8 mouse cellular contexts compared by ENCODE assay signal in the genomic region with DNA sequence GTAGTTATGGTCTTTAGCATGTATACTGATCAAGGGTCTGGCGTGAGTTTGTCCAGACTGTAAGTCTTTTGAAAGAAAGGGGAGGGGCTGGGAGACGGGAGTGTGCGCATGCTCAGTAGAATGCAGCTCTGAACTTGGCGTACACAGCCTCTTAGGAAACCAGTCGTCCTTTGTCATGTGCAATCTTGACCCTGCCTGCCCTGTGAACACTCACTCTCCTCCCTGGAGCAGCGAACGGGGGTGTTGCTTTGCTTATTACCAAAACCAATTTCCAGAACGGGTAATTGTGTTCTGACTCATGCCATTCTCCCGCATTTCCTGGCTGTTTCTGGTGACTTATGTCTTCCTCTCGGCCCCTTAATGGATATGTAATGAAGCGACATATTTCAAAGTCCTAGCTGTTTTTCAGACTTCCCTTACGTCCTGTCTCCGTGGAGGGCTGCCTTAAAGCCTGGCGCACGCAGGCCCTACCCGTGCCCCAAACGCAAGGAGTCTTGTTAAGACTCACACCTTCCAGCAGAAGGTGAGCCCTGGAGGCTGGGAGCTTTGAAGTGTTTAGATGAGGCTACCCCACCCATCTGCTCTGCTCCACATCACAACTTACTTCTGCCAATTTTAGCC.
A peak's percentile ranks its signal among the peaks of the same experiment; 100 is the strongest.
DNase-seq lines count a peak whose midpoint lies in the region; ATAC-seq and TF ChIP-seq lines count a peak whose summit lies in the region.

No protein-coding gene starts in this region.

- WGBS in hindbrain, embryonic 15.5 days: 49% methylated on average over 17 of the region's 17 CpGs
- WGBS in liver, embryonic 12.5 days (ENCODE audit: insufficient replicate concordance): 58% methylated on average over 17 of the region's 17 CpGs
- 29% methylated on average over 17 of the region's 17 CpGs for WGBS in stomach, embryonic 16.5 days

- no peak for ATAC-seq in hindbrain, embryonic 15.5 days (ENCODE audit: low FRiP score, low read depth)
- no peak for ATAC-seq in liver, embryonic 12.5 days
- ATAC-seq in stomach, embryonic 16.5 days (ENCODE audit: insufficient read depth, low FRiP score): peak; percentile 69

- peak overlapping the region; percentile 45 for H3K4me2 ChIP-seq in hindbrain, embryonic 15.5 days
- H3K4me2 ChIP-seq in liver, embryonic 12.5 days: peak overlapping the region; percentile 6; the same call in 1 of the 2 replicates
- peak overlapping the region; percentile 51 for H3K4me2 ChIP-seq in stomach, embryonic 16.5 days (ENCODE audit: low read depth, low read length)

- peaks cover 0 to 7% of the 10 kb centered on the region in 2 experiments; a peak in 2 of 4 replicates for H3K4me1 ChIP-seq in ES-E14 (ENCODE audit: control insufficient read depth in 2 of 2, insufficient read depth in 2 of 2, low read length in 2 of 2, poor library complexity in 1 of 2)
- no peaks in the 10 kb centered on the region for H3K4me1 ChIP-seq in brown adipose tissue, adult 24 weeks (ENCODE audit: control insufficient read depth, insufficient read depth, insufficient read length, low read length)
- H3K4me1 ChIP-seq in hindbrain, embryonic 15.5 days (replicated peaks): peaks cover 22% of the 10 kb centered on the region
- no peaks in the 10 kb centered on the region for H3K4me1 ChIP-seq in liver, embryonic 12.5 days
- H3K4me1 ChIP-seq in stomach, embryonic 16.5 days (ENCODE audit: control insufficient read depth, insufficient read depth, low read length): 0 out of 2 replicates have a peak, but pooled peaks cover 2% of the 10 kb centered on the region

- in situ Hi-C loops in ES-E14 (cut with MboI; ENCODE audit: low sequenced_read_pairs in 2 of 2, unreplicated experiment in 2 of 2): no loop called here

- no peak overlapping the region for H3K27ac ChIP-seq in ES-E14 (ENCODE audit: insufficient read depth, low read depth, low read length, poor library complexity, severe bottlenecking)
- no peak overlapping the region for H3K27ac ChIP-seq in brown adipose tissue, adult 24 weeks (replicated peaks; ENCODE audit: low read depth, low read length)
- H3K27ac ChIP-seq in hindbrain, embryonic 15.5 days (replicated peaks): peak overlapping the region; percentile 7; the same call in 1 of the 2 replicates
- no peak overlapping the region for H3K27ac ChIP-seq in liver, embryonic 12.5 days
- H3K27ac ChIP-seq in stomach, embryonic 16.5 days (ENCODE audit: low read length): peak overlapping the region; percentile 41; the same call in 1 of the 2 replicates

- H3K4me3 ChIP-seq in ES-E14 (ENCODE audit: insufficient read depth in 1 of 2, low read depth in 1 of 2, low read length in 2 of 2, poor library complexity in 1 of 2, severe bottlenecking in 1 of 2): peak overlapping the region in 1 of 2 experiments; percentile 38; a peak in 1 of 4 replicates
- H3K4me3 ChIP-seq in brown adipose tissue, adult 24 weeks (ENCODE audit: insufficient read depth, low read depth, low read length): peak overlapping the region; percentile 1
- H3K4me3 ChIP-seq in hindbrain, embryonic 15.5 days: no peak overlapping the region
- no peak overlapping the region for H3K4me3 ChIP-seq in liver, embryonic 12.5 days
- H3K4me3 ChIP-seq in stomach, embryonic 16.5 days (replicated peaks; ENCODE audit: low read length): peak overlapping the region; percentile 29

- no peaks in the 10 kb centered on the region for H3K36me3 ChIP-seq in ES-E14 (ENCODE audit: control insufficient read depth, insufficient read depth, low read length, poor library complexity, severe bottlenecking)
- no peaks in the 10 kb centered on the region for H3K36me3 ChIP-seq in hindbrain, embryonic 15.5 days
- no peaks in the 10 kb centered on the region for H3K36me3 ChIP-seq in liver, embryonic 12.5 days
- no peaks in the 10 kb centered on the region for H3K36me3 ChIP-seq in stomach, embryonic 16.5 days (ENCODE audit: control insufficient read depth, insufficient read depth, low read length)

- H3K9me3 ChIP-seq in ES-E14 (ENCODE audit: control insufficient read depth, insufficient read depth, low read depth, low read length): no peaks in the 10 kb centered on the region
- no peaks in the 10 kb centered on the region for H3K9me3 ChIP-seq in hindbrain, embryonic 15.5 days
- H3K9me3 ChIP-seq in liver, embryonic 12.5 days (replicated peaks): peaks cover 5% of the 10 kb centered on the region; the same call in 1 of the 2 replicates
- no peaks in the 10 kb centered on the region for H3K9me3 ChIP-seq in stomach, embryonic 16.5 days (replicated peaks; ENCODE audit: control insufficient read depth, low read length)

- no peak overlapping the region for H3K9ac ChIP-seq in ES-E14 (ENCODE audit: insufficient read depth, low read depth, low read length, poor library complexity, severe bottlenecking)
- no peak overlapping the region for H3K9ac ChIP-seq in hindbrain, embryonic 15.5 days
- no peak overlapping the region for H3K9ac ChIP-seq in liver, embryonic 12.5 days
- peak overlapping the region; percentile 50; the same call in 1 of the 2 replicates for H3K9ac ChIP-seq in stomach, embryonic 16.5 days (ENCODE audit: low read length)

- DNase-seq in ES-E14 (ENCODE audit: low read depth, low spot score): peak; percentile 68
- DNase-seq in layer of hippocampus, postnatal 25 days (ENCODE audit: extremely low spot score in 1 of 2, low spot score in 1 of 2): no peak
- DNase-seq in cerebellum, adult 18-20 months: no peak
- no peak for DNase-seq in right cerebral cortex, postnatal 4 days

- H3K27me3 ChIP-seq in hindbrain, embryonic 15.5 days: no peaks in the 10 kb centered on the region
- no peaks in the 10 kb centered on the region for H3K27me3 ChIP-seq in liver, embryonic 12.5 days (replicated peaks)
- H3K27me3 ChIP-seq in stomach, embryonic 16.5 days (ENCODE audit: control insufficient read depth, insufficient read depth, low read length): no peaks in the 10 kb centered on the region

TF ChIP-seq in ES-E14, 5 proteins besides CTCF, POLR2A, EP300 and RAD21:
- TF ChIP-seq ZC3H11A (IDR thresholded peaks at IDR 0.05; ENCODE audit: borderline replicate concordance, low read depth, low read length) (no peak), CHD2 (IDR thresholded peaks at IDR 0.05; ENCODE audit: low read depth, low read length) (no peak), ZNF384 (IDR thresholded peaks at IDR 0.05; ENCODE audit: low read depth, low read length) (no peak)

Comparison
In these comparisons a context has a peak if more than half of its experiments do, and no peak if none do; other contexts are left out.
1. H3K27ac ChIP-seq: peak in hindbrain, embryonic 15.5 days (single experiment) and stomach, embryonic 16.5 days (single experiment); none in ES-E14 (single experiment), brown adipose tissue, adult 24 weeks (single experiment) and liver, embryonic 12.5 days (single experiment).
2. H3K4me3 ChIP-seq: peak in brown adipose tissue, adult 24 weeks (single experiment) and stomach, embryonic 16.5 days (single experiment); none in hindbrain, embryonic 15.5 days (single experiment) and liver, embryonic 12.5 days (single experiment).
3. Peak in every context shown above with its lines, with median percentiles within 50 percentile points of each other: H3K4me2 ChIP-seq.